Comparison of ENCODE assay signal across 24 mouse cellular contexts in genomic region chr9:76196917-76197316, GRCm38 (mm10). TPM values are rescaled to one million over a fixed set of nuclear protein-coding genes. Genes with fewer than 3 reads are reported as not detected.
"Had no signal": no experiment of that assay in that cellular context is flagged by ENCODE, and none has a peak within 500 bp of the region (broad histone marks: within the 10 kb centered on the region; RNA-seq: fewer than 3 reads in every experiment).

No protein-coding gene starts in this region.

- H3K4me2 ChIP-seq: limb, embryonic 15.5 days; liver, embryonic 11.5 days; lung, embryonic 14.5 days; midbrain, embryonic 12.5 days; midbrain, embryonic 15.5 days; neural tube, embryonic 12.5 days; neural tube, embryonic 15.5 days; stomach, embryonic 15.5 days had no signal

- H3K36me3 ChIP-seq: limb, embryonic 15.5 days; midbrain, embryonic 12.5 days; midbrain, embryonic 15.5 days; neural tube, embryonic 12.5 days; neural tube, embryonic 15.5 days; stomach, embryonic 15.5 days had no signal

- H3K9me3 ChIP-seq: limb, embryonic 15.5 days; midbrain, embryonic 12.5 days; midbrain, embryonic 15.5 days; neural tube, embryonic 12.5 days; neural tube, embryonic 15.5 days; stomach, embryonic 15.5 days had no signal

- H3K27ac ChIP-seq: layer of hippocampus, adult 2 months; limb, embryonic 15.5 days; liver, embryonic 14.5 days; macrophage; midbrain, embryonic 12.5 days; midbrain, embryonic 15.5 days; neural tube, embryonic 12.5 days; neural tube, embryonic 15.5 days; stomach, embryonic 15.5 days had no signal

- H3K4me3 ChIP-seq: layer of hippocampus, adult 2 months; limb, embryonic 15.5 days; midbrain, embryonic 12.5 days; midbrain, embryonic 15.5 days; neural tube, embryonic 12.5 days; neural tube, embryonic 15.5 days; stomach, embryonic 15.5 days had no signal

- H3K4me1 ChIP-seq: limb, embryonic 15.5 days; midbrain, embryonic 12.5 days; midbrain, embryonic 15.5 days; neural tube, embryonic 12.5 days; neural tube, embryonic 15.5 days; stomach, embryonic 15.5 days had no signal

- DNase-seq: kidney, adult 18-20 months; kidney, adult 9 months; kidney, postnatal 14 days; liver, postnatal 0 days; lung, embryonic 14.5 days; right cerebral cortex, adult 18-20 months; right cerebral cortex, postnatal 25 days; spleen, adult 18-20 months; thymus, postnatal 36 days had no signal

- ATAC-seq: liver, postnatal 0 days; lung, postnatal 0 days; midbrain, embryonic 15.5 days had no signal

- H3K9ac ChIP-seq: limb, embryonic 15.5 days; liver, embryonic 14.5 days; liver, postnatal 0 days; lung, embryonic 14.5 days; midbrain, embryonic 12.5 days; midbrain, embryonic 15.5 days; neural tube, embryonic 12.5 days; neural tube, embryonic 15.5 days; stomach, embryonic 15.5 days had no signal

- H3K27me3 ChIP-seq: limb, embryonic 15.5 days; midbrain, embryonic 12.5 days; midbrain, embryonic 15.5 days; neural tube, embryonic 12.5 days; neural tube, embryonic 15.5 days; stomach, embryonic 15.5 days had no signal

RNA-seq across cellular contexts. Expression of gene Gfral, which starts 16.5 kb away (rescaled TPM):
- polyA plus RNA-seq: kidney, embryonic 16.5 days; large intestine, adult 2 months; limb, embryonic 15.5 days; liver, embryonic 11.5 days; liver, embryonic 14.5 days; liver, postnatal 0 days; lung, embryonic 14.5 days; lung, postnatal 0 days; macrophage; midbrain, embryonic 12.5 days; midbrain, embryonic 15.5 days; neural tube, embryonic 12.5 days; neural tube, embryonic 15.5 days; stomach, embryonic 15.5 days; thymus, postnatal 0 days; urinary bladder, adult 2 months had no signal
